Mouse (Mus musculus) 416B (cell line): Measurements from ENCODE around the gene Abcc4.
A peak's percentile ranks its signal among the peaks of the same experiment; 100 is the strongest.

Source experiments
- DNase-seq: peaks from one replicate; pipeline ENCODE4 v3.0.0; 2011; ENCODE audit warnings: low read depth

The Abcc4 gene

GRCm38 (mm10) chr14:118712889-118713288, 6.9 kb upstream of the Abcc4 start:
- DNase-seq, result no peak

DNA sequence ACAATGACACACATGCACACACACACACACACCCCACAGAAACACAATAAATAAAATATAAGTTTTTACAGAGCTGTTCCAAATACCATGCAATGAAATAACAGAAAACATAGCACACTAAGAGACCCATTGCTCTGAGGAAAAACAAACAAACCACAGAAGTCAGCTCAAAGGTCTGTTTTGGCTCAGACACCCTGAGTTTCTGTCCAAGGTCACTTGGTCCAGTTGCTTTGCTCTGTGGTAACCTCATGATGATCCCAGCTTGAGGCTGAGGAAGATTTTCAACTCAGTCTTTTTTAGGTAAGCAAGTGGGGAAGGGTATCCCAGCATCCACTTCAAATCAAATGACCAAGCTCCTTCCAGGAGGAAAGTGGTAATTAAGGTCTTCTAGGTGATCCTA, 4.9 kb upstream of the Abcc4 start:
- DNase-seq, result no peak

DNA sequence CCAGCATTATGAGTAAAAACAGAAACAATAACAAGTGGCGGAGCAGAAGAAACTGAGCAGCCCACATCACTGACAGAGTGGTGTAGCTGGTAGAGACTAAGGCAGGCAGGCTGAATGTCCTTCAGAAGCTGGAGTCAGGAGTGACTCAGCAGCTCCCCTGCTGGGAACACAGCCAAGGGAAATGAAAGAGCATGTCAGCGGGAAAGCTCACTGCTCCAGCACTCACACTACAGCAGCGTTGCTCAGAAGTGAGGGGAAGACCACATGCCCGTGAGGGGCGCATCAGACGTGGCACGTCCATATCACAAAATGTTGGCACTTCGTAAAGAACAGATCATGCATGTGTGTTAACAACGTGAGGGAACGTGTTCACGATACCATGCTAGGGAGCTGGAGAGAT, 3.7 kb upstream of the Abcc4 start:
- peak; percentile 94 for DNase-seq

- DNase-seq, result no peak
Measured at GRCm38 (mm10) chr14:118708126-118708525, 2.1 kb upstream of the Abcc4 start.

- DNase-seq, result no peak
Measured at GRCm38 (mm10) chr14:118706962-118707361, 943 bp upstream of the Abcc4 start.

GRCm38 (mm10) chr14:118705465-118705807, 583 bp downstream of the Abcc4 start:
- peak; percentile 48 for DNase-seq

DNA sequence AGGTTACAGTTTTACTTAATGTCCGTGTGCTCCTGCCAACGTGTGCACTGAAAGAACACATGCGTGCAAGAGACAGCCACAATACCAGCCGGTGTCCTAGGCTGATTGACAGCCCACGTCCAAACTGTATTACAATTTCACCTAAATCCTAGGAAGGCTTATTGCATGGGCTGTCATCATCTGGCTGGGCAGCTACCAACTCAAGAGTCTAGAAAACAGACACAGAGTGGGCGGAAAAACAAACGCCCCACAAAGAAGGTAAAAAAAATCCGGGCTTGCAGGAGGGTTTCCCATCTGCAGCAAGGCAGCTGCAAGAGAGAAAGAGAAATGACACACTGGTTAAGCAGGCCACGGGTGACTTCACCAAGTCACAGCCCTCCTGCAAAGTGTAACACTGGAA, 2.7 kb downstream of the Abcc4 start:
- DNase-seq, result no peak

- DNase-seq, result peak; percentile 39
Measured at GRCm38 (mm10) chr14:118701991-118702608, 3.9 kb downstream of the Abcc4 start.

DNA sequence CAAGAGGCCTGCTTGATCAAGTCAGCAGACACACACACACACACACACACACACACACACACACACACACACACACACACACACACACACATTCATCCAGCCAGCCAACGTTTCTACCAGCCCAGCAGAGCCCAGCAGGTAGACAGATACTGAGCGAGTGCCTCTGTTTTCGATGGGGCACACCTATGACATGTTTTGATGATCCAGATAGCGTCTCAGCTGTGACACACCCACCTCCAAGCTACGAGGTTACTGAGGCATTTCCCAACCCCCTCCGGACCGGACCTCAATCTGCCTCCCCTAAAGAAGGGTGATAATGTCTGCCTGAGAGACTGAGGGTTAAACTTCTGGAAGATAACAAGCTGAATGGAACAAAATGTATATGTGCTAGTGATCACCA, 5.4 kb downstream of the Abcc4 start:
- no peak for DNase-seq

- peak; percentile 56 for DNase-seq
Measured at GRCm38 (mm10) chr14:118699963-118700362, 6.1 kb downstream of the Abcc4 start.

- DNase-seq, result no peak
Measured at GRCm38 (mm10) chr14:118699508-118699907, 6.5 kb downstream of the Abcc4 start.

GRCm38 (mm10) chr14:118696556-118697289, 9.3 kb downstream of the Abcc4 start:
- DNase-seq, result no peak

- no peak for DNase-seq
Measured at GRCm38 (mm10) chr14:118695866-118696265, 10.2 kb downstream of the Abcc4 start.

DNA sequence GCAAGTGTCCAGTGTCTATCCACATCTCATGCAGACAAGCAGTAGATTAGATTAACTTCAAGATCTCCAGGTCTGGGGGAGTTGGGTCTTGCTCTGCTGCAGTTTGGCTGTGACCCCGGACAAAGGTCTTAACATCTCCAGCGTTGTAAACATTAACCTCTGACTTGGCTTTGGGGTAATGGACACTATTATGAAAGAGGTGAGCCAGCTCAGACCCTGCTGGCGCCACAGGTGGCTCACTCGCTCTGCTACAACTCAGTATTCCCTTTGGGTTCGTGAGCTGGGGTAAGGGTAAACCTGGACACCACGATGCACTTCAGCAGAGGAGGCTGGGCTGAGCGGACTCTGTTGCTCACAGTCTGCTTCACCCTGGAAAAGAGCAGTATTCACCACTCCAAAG, 11.7 kb downstream of the Abcc4 start:
- no peak for DNase-seq

GRCm38 (mm10) chr14:118691910-118692309, 14.1 kb downstream of the Abcc4 start:
- DNase-seq, result no peak

DNA sequence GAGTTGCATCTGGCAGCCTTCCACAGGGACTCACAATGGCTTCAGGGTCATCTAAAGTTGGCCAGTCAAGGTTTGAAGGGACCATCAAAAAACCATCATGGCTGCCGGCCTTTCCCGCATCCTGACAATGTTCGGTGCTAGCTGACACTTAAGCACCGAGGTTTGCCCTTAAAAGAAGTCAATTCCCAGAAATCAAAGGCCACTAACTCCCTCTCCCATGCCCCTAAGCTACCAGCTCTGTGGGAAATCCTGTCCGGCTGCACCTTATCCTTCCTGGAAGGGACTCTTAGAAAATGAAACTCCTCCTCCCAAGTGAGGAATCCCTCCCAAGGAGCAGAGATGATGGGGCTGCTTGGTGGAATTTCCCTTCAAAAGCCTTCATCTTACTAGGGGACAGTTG, 14.6 kb downstream of the Abcc4 start:
- DNase-seq, result no peak

GRCm38 (mm10) chr14:118690921-118691320, 15.1 kb downstream of the Abcc4 start:
- peak; percentile 87 for DNase-seq

- no peak for DNase-seq
Measured at GRCm38 (mm10) chr14:118690336-118690735, 15.7 kb downstream of the Abcc4 start.

GRCm38 (mm10) chr14:118688643-118689042, 17.4 kb downstream of the Abcc4 start:
- DNase-seq, result no peak

- no peak for DNase-seq
Measured at GRCm38 (mm10) chr14:118686861-118687260, 19.2 kb downstream of the Abcc4 start.

DNA sequence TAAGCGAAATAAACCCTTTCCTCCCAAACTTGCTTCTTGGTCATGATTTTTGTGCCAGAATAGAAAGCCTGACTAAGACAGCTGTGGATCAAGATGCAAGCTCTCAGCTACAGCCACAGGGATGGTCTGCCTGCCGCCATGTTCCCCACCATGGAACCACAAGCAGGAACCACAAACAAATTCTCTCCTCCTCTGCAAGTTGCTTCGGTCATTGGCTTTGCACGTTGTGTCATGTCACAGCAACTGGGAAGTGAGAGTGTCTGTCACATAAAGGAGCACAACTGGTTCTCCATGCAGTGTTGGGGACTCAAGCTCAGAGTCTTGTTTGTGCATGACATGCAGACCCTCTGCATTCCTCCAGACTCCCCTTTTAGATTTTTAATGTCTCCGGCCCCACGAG, 20.4 kb downstream of the Abcc4 start:
- DNase-seq, result no peak

DNA sequence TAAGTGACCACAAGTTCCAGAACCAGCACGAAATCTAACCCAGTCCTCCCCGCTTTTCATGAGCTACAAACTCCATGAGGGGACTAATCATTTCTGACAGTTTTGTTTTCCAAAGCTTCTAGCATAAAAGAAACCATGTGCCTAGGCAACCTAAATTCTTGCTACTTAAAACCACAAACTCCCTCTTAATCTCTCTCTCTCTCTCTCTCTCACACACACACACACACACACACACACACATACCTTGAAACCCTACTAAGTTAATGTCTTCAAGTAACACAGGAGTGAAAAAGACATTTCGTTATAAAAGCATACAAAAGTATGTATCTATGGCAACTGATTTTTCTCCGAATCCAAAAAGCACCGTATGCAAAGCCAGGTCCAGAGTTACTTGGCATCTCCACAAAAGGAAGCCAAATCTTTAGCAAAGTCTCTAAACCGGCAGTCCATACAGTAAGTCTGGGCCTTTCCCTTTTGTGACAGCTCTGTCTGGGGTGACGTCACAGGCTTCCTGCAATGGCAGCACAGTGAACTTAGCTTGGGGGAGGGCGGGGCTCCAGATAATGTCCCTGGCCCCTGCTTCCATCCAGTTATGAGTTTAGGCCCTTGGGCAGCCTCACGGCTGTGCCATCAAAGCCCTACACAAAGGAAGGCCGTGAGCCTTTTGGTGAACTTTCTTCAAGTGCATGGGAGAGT, 23.5 kb downstream of the Abcc4 start:
- DNase-seq, result no peak

GRCm38 (mm10) chr14:118681087-118681486, 24.9 kb downstream of the Abcc4 start:
- DNase-seq, result peak; percentile 74
